Mouse (Mus musculus) kidney, adult 2 months (tissue): ENCODE data around the gene Smtnl1. TPM values are rescaled to one million over a fixed set of nuclear protein-coding genes. Genes with fewer than 3 reads are reported as not detected.
A peak's percentile ranks its signal among the peaks of the same experiment; 100 is the strongest.

Source experiments
- DNase-seq: peaks from one replicate; pipeline ENCODE4 v3.0.0; 2021
- H3K27ac ChIP-seq: fragments of 200-500 bp; 2 replicates; pipeline ENCODE4 v1.5.1; 2012; ENCODE audit warnings: low read depth, low read length, control low read depth, inconsistent platforms; ENCODE audit not compliant: insufficient read depth
- H3K27me3 ChIP-seq: fragments of 200-500 bp; replicated peaks from 2 replicates; pipeline ENCODE4 v1.6.1; 2012; ENCODE audit warnings: mild to moderate bottlenecking, moderate library complexity, low read length, inconsistent platforms; ENCODE audit not compliant: control insufficient read depth, insufficient read depth
- H3K36me3 ChIP-seq: fragments of 200-500 bp; 2 replicates; pipeline ENCODE4 v1.6.1; 2012; ENCODE audit warnings: mild to moderate bottlenecking, moderate library complexity, low read length, inconsistent platforms; ENCODE audit not compliant: control insufficient read depth, insufficient read depth
- H3K4me1 ChIP-seq: fragments of 200-500 bp; 2 replicates; pipeline ENCODE4 v1.6.1; 2011; ENCODE audit warnings: low read length; ENCODE audit not compliant: control insufficient read depth, insufficient read depth
- H3K4me3 ChIP-seq: fragments of 200-500 bp; 2 replicates; pipeline ENCODE4 v1.5.1; 2011; ENCODE audit warnings: mild to moderate bottlenecking, low read depth, low read length, control low read depth; ENCODE audit not compliant: insufficient read depth
- CTCF ChIP-seq: fragments of 200-500 bp; conservative IDR thresholded peaks from 2 replicates; pipeline ENCODE4 v1.5.1; 2011; ENCODE audit warnings: low read depth, mild to moderate bottlenecking, control low read depth, low read length, moderate library complexity, mixed read lengths; ENCODE audit not compliant: insufficient read depth, insufficient read length
- POLR2A ChIP-seq: fragments of 200-500 bp; IDR thresholded peaks from one replicate; pipeline ENCODE4 v1.6.1; 2011; ENCODE audit warnings: low read depth, low read length, control low read depth
- WGBS: fragments of 180-500 bp; shearing (Covaris S2); methylation state at CpG from one replicate; pipeline ENCODE4 v1.1.7; 2018; 5-methylcytosine and 5-hydroxymethylcytosine counted together
- polyA plus RNA-seq: library from polyadenylated mRNA; depleted of rRNA; stranded (reverse); fragments of >200 nt; gene quantifications from 2 replicates; pipeline ENCODE4 v1.2.3, GENCODE M21; 2012; rRNA removed

Smtnl1 gene
- 2.6 TPM in 1 of 2 replicates, not detected in the other for polyA plus RNA-seq

DNA sequence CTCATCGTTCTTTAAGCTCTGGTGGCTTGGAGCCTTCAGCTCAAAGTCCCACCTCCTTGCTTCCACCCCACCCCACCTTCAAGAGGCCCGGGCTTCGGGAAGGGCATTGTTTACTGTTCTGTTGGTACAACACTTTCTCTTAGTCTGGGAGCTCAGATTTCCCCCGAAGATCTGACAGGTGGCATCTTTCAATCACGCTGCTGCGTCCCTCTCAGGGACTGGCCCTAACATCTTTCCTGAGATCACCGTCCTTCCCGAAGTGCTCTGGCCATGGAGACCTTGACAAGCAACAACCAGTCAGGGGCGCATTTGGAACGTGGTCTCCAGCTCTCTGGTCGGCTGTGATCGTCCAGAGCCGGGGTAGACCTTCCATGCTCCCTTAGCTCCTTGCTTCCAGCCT is at the start of gene Smtnl1:
Smtnl1 (minus strand) TSS at position 101 of the 400 bp plus-strand sequence.
- Histone ChIP-seq H3K4me3 (no peak within 1 kb of the TSS), H3K27me3 (no peaks in the 10 kb centered on the region), H3K27ac (no peak within 1 kb of the TSS)

DNA sequence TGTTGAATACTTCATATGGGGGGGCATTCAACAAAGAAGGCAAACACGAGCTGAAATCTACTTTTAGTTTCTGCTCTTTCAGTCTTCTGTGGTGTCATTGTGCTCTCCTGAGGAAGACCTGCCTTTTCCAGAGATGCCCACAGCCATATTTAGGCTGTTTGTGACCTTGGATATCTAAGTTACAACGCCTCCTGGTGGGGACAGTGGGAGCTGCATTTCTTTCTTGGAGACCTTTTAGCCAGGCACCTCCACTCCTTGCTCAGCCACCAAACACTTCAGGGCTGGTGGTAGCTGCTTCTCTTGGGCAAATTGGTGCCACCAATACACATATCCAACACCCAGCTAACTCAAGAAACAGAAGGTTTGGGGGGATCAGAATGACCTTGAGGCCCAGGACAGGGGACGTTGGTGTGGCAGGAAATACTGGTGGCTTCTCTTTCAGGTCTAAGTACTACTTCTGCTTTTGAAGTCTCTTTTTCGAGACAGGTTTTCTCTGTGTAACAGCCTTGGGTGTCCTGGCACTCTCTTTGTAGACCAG is 48.2 kb upstream of the Smtnl1 start:
- H3K4me1 ChIP-seq: 0 out of 2 replicates have a peak, but pooled peaks cover 2% of the 10 kb centered on the region
- no peak overlapping the region for H3K4me3 ChIP-seq
- 73% methylated on average over 4 of the region's 4 CpGs for WGBS
- H3K27ac ChIP-seq: no peak overlapping the region
- TF ChIP-seq CTCF (0 out of 2 replicates have a peak, but pooled peaks have one; percentile 18), POLR2A (no peak)
- no peak for DNase-seq
- no peaks in the 10 kb centered on the region for H3K36me3 ChIP-seq
- no peaks in the 10 kb centered on the region for H3K27me3 ChIP-seq

More for the DNA sequence above, at the start of gene Smtnl1:
- WGBS: 38% methylated on average over 13 of the region's 13 CpGs
- Histone ChIP-seq H3K4me1 (peaks cover 2% of the 10 kb centered on the region; the same call in 1 of the 2 replicates), H3K36me3 (no peaks in the 10 kb centered on the region)
- TF ChIP-seq POLR2A (no peak), CTCF (no peak)
- no peak for DNase-seq

DNA sequence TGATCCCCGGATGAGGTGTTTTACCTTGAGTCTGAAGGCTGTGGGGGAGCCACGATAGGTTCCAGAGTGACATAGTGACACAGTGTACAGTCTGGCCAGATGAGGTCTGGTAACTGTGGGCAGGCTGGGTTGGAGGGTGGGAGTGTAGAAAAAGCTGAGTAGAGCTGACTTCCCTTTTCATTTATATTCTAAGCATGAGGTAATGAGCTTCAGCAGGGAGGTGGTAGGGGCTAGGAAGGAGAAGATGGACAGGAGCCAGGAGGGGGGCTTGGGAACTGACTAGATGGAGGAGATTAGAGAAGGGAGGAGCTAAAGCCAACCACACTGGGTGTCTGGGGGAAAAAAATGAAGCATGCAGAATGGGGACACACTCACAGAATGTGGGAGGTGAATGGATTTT is 46.5 kb upstream of the Smtnl1 start:
- no peaks in the 10 kb centered on the region for H3K36me3 ChIP-seq
- TF ChIP-seq POLR2A: no peak
- 59% methylated on average over 2 of the region's 2 CpGs for WGBS
- no peak for DNase-seq
- 0 out of 2 replicates have a peak, but pooled peaks cover 3% of the 10 kb centered on the region for H3K4me1 ChIP-seq
- H3K27me3 ChIP-seq: no peaks in the 10 kb centered on the region
- H3K4me3 ChIP-seq: no peak overlapping the region
- H3K27ac ChIP-seq: no peak overlapping the region

DNA sequence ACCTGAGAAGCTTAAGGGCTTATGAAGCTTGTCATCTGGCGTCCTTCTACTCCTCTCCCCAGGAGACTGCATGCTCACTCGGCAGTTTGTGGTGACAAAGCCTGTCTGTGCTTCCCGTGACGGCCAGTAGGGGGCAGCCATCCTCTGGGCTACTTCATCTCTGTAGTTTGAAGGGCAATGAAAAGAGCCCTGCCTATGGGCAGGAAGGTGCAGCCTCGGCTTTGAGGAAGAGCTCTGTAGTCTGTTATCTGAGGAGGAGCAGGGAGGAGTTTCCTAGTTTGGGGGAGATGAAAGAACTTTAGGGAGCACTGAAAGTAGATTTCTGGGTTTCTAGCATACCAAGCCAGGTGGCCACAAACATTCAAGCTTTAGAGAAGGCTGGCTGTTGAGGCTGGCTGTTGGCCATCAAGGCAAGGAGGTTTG is 46.1 kb upstream of the Smtnl1 start:
- 16% methylated on average over 5 of the region's 5 CpGs for WGBS
- no peak overlapping the region for H3K4me3 ChIP-seq
- H3K4me1 ChIP-seq: 0 out of 2 replicates have a peak, but pooled peaks cover 3% of the 10 kb centered on the region
- no peaks in the 10 kb centered on the region for H3K27me3 ChIP-seq
- H3K27ac ChIP-seq: no peak overlapping the region
- DNase-seq: peak; percentile 73
- no peaks in the 10 kb centered on the region for H3K36me3 ChIP-seq
- TF ChIP-seq POLR2A: no peak
- peak; percentile 79 for TF ChIP-seq CTCF

DNA sequence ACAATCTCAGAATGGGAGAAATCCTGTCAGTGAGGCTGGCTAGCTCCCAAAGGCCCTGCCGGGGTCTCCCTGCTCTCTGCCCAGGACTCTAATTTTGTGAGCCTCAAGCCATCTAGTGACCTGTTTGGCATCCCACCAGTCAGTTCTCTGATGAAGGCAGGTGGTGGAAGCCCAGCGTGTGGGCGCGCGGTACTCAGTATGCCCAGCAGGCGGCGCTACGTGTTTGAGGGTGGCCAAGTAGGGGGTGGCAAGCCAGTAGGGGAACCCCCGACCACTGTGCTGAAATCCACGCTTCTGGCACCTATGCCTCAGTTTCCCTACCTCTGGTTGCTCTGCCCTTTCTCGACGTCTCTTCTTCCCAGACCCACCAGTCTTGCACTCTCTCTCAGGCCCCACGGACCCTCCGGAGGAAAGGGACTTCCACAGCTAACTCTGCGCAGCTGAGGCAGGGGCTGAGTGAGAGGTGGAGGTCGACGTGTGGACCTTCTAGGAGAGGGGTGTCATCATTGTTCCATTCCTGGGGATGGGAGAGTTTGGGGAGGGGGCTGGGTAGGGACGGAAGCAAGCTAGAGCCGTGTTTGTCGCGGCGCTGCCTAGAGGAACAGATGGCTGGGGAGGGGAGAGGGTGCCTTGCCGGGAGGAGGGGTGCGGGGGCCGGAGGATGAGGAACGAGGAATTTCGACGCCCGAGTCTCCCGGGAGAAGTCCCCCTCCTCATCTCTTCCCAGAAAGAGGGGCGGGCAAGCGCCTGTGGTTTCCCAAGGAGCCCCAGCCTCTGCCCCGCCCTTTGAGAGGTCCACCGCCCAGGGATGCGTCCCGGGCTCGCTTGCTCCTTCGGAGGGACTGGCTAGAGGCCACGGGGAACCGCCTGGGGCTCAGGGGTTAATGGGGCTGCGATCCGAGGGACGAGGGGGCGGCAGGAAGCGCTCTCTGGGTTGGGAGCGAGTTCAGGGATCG is 43.4 kb upstream of the Smtnl1 start:
- H3K36me3 ChIP-seq: no peaks in the 10 kb centered on the region
- WGBS: 2% methylated on average over 46 of the region's 47 CpGs
- 0 out of 2 replicates have a peak, but pooled peaks cover 3% of the 10 kb centered on the region for H3K4me1 ChIP-seq
- no peak overlapping the region for H3K27ac ChIP-seq
- H3K27me3 ChIP-seq: no peaks in the 10 kb centered on the region
- TF ChIP-seq CTCF (peak; percentile 57), POLR2A (no peak)
- no peak overlapping the region for H3K4me3 ChIP-seq
- peak; percentile 42 for DNase-seq

DNA sequence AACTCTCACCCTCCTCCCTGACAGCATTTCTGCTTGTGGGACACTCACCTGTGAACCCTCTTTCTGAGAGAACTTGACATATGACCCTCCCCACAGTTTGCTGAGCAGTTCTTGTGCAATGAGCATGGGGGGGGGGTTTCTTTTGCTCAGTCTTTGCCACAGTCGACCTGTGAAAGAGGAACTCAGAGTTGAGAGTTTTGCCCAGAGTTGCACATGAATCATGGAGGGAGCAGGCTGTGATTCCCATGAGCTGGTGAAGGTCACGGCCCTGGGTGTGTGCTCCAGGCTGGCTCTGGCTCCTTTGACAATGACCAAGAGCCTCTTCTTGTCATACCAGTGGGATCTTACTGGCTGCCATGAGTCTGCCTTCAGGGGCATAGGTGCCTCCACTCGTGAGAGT is 39.8 kb upstream of the Smtnl1 start:
- no peak for DNase-seq
- H3K27ac ChIP-seq: no peak overlapping the region
- TF ChIP-seq POLR2A (no peak), CTCF (no peak)
- no peak overlapping the region for H3K4me3 ChIP-seq
- H3K27me3 ChIP-seq: no peaks in the 10 kb centered on the region
- no peaks in the 10 kb centered on the region for H3K36me3 ChIP-seq
- WGBS: 82% methylated on average over 3 of the region's 3 CpGs
- 0 out of 2 replicates have a peak, but pooled peaks cover 3% of the 10 kb centered on the region for H3K4me1 ChIP-seq

DNA sequence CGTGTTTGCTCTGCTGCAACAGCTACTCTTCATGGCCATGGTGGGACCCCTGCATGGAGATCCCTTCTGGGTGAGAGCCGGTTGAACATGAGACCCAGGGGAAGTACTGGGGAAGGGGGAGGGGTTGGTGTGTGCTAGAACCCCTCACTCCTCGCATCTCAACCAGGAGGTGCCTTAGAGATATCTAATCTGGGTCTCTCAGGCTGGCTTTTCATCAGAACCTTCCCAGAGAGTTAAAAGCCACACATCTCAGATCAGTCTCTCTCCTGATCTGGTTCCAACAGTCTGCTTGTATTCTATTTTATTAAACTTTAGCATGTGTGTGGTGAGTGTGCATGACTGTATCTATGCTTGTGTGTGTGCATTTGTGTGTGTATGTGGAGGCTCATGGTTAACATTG is 39.0 kb upstream of the Smtnl1 start:
- 92% methylated on average over 3 of the region's 3 CpGs for WGBS
- no peaks in the 10 kb centered on the region for H3K36me3 ChIP-seq

More for the DNA sequence above, 39.0 kb upstream of the Smtnl1 start:
- H3K27me3 ChIP-seq: no peaks in the 10 kb centered on the region
- DNase-seq: no peak
- no peak overlapping the region for H3K27ac ChIP-seq
- 0 out of 2 replicates have a peak, but pooled peaks cover 3% of the 10 kb centered on the region for H3K4me1 ChIP-seq
- no peak overlapping the region for H3K4me3 ChIP-seq
- TF ChIP-seq POLR2A (no peak), CTCF (no peak)
